ENCODE assay signal across 28 mouse cellular contexts in genomic region chr19:29092194-29092593, GRCm38 (mm10).
"Had no signal": no experiment of that assay in that cellular context is flagged by ENCODE, and none has a peak within 500 bp of the region (broad histone marks: within the 10 kb centered on the region; RNA-seq: fewer than 3 reads in every experiment).

No protein-coding gene starts in this region.

- ATAC-seq: forebrain, embryonic 13.5 days; forebrain, embryonic 14.5 days; forebrain, embryonic 15.5 days; forebrain, embryonic 16.5 days; forebrain, postnatal 0 days had no signal

- H3K27me3 ChIP-seq: embryonic facial prominence, embryonic 12.5 days; embryonic facial prominence, embryonic 13.5 days; embryonic facial prominence, embryonic 15.5 days; forebrain, embryonic 12.5 days; forebrain, embryonic 13.5 days; forebrain, embryonic 15.5 days had no signal

- H3K4me2 ChIP-seq: embryonic facial prominence, embryonic 12.5 days; embryonic facial prominence, embryonic 13.5 days; embryonic facial prominence, embryonic 15.5 days; forebrain, embryonic 12.5 days; forebrain, embryonic 13.5 days; forebrain, embryonic 15.5 days had no signal

- H3K9me3 ChIP-seq: embryonic facial prominence, embryonic 10.5 days; embryonic facial prominence, embryonic 12.5 days; embryonic facial prominence, embryonic 13.5 days; embryonic facial prominence, embryonic 15.5 days; forebrain, embryonic 10.5 days; forebrain, embryonic 12.5 days; forebrain, embryonic 13.5 days; forebrain, embryonic 15.5 days had no signal

- H3K27ac ChIP-seq: embryonic facial prominence, embryonic 10.5 days; embryonic facial prominence, embryonic 12.5 days; embryonic facial prominence, embryonic 13.5 days; embryonic facial prominence, embryonic 15.5 days; forebrain, embryonic 10.5 days; forebrain, embryonic 12.5 days; forebrain, embryonic 13.5 days; forebrain, embryonic 15.5 days; gastrocnemius, adult 2 months; heart, adult 2 months had no signal

- H3K4me1 ChIP-seq: embryonic facial prominence, embryonic 10.5 days; embryonic facial prominence, embryonic 12.5 days; embryonic facial prominence, embryonic 13.5 days; embryonic facial prominence, embryonic 15.5 days; forebrain, embryonic 10.5 days; forebrain, embryonic 12.5 days; forebrain, embryonic 13.5 days; forebrain, embryonic 15.5 days had no signal

- DNase-seq: cerebellum, adult 2 months; cerebellum, adult 8-10 months; cerebellum, adult 9-10 months; cerebellum, adult 9-11 months; cerebellum, postnatal 10 days; cerebellum, postnatal 14 days; cerebellum, postnatal 25 days; cerebellum, postnatal 36 days; embryo, embryonic 11 days; forebrain, postnatal 0 days; gastrocnemius, adult 2 months; gastrocnemius, postnatal 10 days; gastrocnemius, postnatal 14 days; gastrocnemius, postnatal 25 days; gastrocnemius, postnatal 36 days; heart, adult 18-20 months; heart, adult 2 months had no signal

- H3K4me3 ChIP-seq: embryonic facial prominence, embryonic 10.5 days; embryonic facial prominence, embryonic 12.5 days; embryonic facial prominence, embryonic 13.5 days; embryonic facial prominence, embryonic 15.5 days; erythroblast, embryonic 14.5 days; forebrain, embryonic 10.5 days; forebrain, embryonic 12.5 days; forebrain, embryonic 13.5 days; forebrain, embryonic 15.5 days; gastrocnemius, adult 2 months; heart, adult 2 months had no signal

- H3K9ac ChIP-seq: embryonic facial prominence, embryonic 12.5 days; embryonic facial prominence, embryonic 13.5 days; embryonic facial prominence, embryonic 15.5 days; forebrain, embryonic 12.5 days; forebrain, embryonic 13.5 days; forebrain, embryonic 15.5 days; forebrain, postnatal 0 days had no signal

- H3K36me3 ChIP-seq: embryonic facial prominence, embryonic 10.5 days; embryonic facial prominence, embryonic 12.5 days; embryonic facial prominence, embryonic 13.5 days; embryonic facial prominence, embryonic 15.5 days; forebrain, embryonic 10.5 days; forebrain, embryonic 12.5 days; forebrain, embryonic 15.5 days had no signal
